Mouse (Mus musculus) ES-E14 (cell line): ENCODE results near the gene Rnf144b. TPM values are rescaled to one million over a fixed set of nuclear protein-coding genes. Genes with fewer than 3 reads are reported as not detected.

Source experiments
- DNase-seq: peaks from one replicate; pipeline ENCODE4 v3.0.0-alpha.2; 2013; ENCODE audit warnings: low read depth, low spot score
- H3K27ac ChIP-seq: 2 replicates; pipeline ENCODE4 v1.5.1; 2012; ENCODE audit warnings: low read depth, mild to moderate bottlenecking, low read length, moderate library complexity, mixed read lengths; ENCODE audit not compliant: poor library complexity, insufficient read depth, severe bottlenecking
- H3K36me3 ChIP-seq: 2 replicates; pipeline ENCODE4 v1.6.1; 2012; ENCODE audit warnings: mild to moderate bottlenecking, low read length, moderate library complexity, mixed read lengths; ENCODE audit not compliant: control insufficient read depth, poor library complexity, insufficient read depth, severe bottlenecking
- H3K4me1 ChIP-seq, 2 experiments: fragments of 150-350 bp in 1 of 2; sonication (generic) in 1 of 2; 2 replicates each; pipeline ENCODE4 v1.6.1; 2012; ENCODE audit warnings: low read length in 2 of 2, mild to moderate bottlenecking in 1 of 2, mixed read lengths in 1 of 2; ENCODE audit not compliant: control insufficient read depth in 2 of 2, insufficient read depth in 2 of 2, poor library complexity in 1 of 2
- H3K4me3 ChIP-seq, 2 experiments: fragments of 150-350 bp in 1 of 2; sonication (generic) in 1 of 2; 2 replicates each; pipeline ENCODE4 v1.5.1; 2012; ENCODE audit warnings: low read length in 2 of 2, low read depth in 1 of 2, mild to moderate bottlenecking in 1 of 2, mixed read lengths in 1 of 2; ENCODE audit not compliant: insufficient read depth in 1 of 2, poor library complexity in 1 of 2, severe bottlenecking in 1 of 2
- H3K9ac ChIP-seq: 2 replicates; pipeline ENCODE4 v1.6.1; 2012; ENCODE audit warnings: low read depth, mild to moderate bottlenecking, low read length, mixed read lengths; ENCODE audit not compliant: poor library complexity, insufficient read depth, severe bottlenecking
- H3K9me3 ChIP-seq: fragments of 150-350 bp; sonication (generic); 2 replicates; pipeline ENCODE4 v1.6.1; 2012; ENCODE audit warnings: low read depth, mild to moderate bottlenecking, low read length; ENCODE audit not compliant: control insufficient read depth, insufficient read depth
- CHD2 ChIP-seq: IDR thresholded peaks from 2 replicates; pipeline ENCODE4 v1.6.1; 2014; ENCODE audit warnings: mild to moderate bottlenecking, low read depth, low read length, inconsistent platforms
- HCFC1 ChIP-seq: IDR thresholded peaks from 2 replicates; pipeline ENCODE4 v1.6.1; 2012; ENCODE audit warnings: low read length, inconsistent platforms, borderline replicate concordance; ENCODE audit not compliant: insufficient read depth
- MAFK ChIP-seq: IDR thresholded peaks from 2 replicates; pipeline ENCODE4 v1.6.1; 2014; ENCODE audit warnings: mild to moderate bottlenecking, low read depth, low read length, inconsistent platforms; ENCODE audit not compliant: insufficient read depth
- ZC3H11A ChIP-seq: IDR thresholded peaks from 2 replicates; pipeline ENCODE4 v1.6.1; 2012; ENCODE audit warnings: low read depth, mild to moderate bottlenecking, inconsistent platforms, low read length, borderline replicate concordance
- ZNF384 ChIP-seq: IDR thresholded peaks from 2 replicates; pipeline ENCODE4 v1.6.1; 2012; ENCODE audit warnings: low read depth, low read length, inconsistent platforms
- in situ Hi-C, 2 experiments: fragments of 600-800 bp; cut with MboI; formaldehyde crosslinking; loops; one replicate each; pipeline ENCODE4 v1.15.1; 2025; ENCODE audit warnings: low sequenced_read_pairs in 2 of 2, inconsistent platforms in 1 of 2; ENCODE audit not compliant: unreplicated experiment in 2 of 2
- total RNA-seq: library from RNA; depleted of rRNA; stranded (reverse); fragments of 300-350 nt; gene quantifications from 2 replicates; pipeline ENCODE4 v1.2.3, GENCODE M21; 2012

The Rnf144b gene
- total RNA-seq, 1 experiment = 1.2 TPM

DNA sequence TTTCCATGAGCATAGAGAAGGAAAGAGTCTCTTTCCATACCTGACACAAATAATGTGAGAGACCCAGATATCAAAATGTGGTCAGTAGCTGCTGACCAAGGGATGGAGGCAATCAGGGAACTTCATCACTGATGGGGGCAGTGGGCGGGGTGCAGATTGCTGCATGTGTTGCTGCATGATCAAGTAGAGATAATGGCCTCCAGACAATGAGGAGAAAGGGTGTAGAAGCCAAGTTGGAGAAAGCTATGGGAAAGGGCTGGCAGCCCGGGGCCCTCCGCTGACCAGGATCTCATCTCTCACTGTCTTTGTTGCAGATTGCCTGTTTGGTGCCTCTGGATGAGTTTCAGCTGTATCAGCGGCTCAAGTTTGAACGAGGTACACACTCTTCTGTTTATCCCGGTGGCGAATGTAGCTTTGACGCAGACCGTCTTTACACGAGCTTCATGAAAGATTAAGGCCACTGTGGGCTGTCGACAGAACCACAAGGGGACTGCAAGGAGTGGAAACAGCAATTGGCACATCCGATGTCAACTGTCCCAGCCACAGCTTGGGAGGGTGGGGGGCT lies 106.3 kb downstream of the Rnf144b start:
- in situ Hi-C loops = no loop called here
- TF ChIP-seq HCFC1 (no peak), CHD2 (no peak), MAFK (no peak), ZC3H11A (no peak), ZNF384 (no peak)
- no peak for DNase-seq

DNA sequence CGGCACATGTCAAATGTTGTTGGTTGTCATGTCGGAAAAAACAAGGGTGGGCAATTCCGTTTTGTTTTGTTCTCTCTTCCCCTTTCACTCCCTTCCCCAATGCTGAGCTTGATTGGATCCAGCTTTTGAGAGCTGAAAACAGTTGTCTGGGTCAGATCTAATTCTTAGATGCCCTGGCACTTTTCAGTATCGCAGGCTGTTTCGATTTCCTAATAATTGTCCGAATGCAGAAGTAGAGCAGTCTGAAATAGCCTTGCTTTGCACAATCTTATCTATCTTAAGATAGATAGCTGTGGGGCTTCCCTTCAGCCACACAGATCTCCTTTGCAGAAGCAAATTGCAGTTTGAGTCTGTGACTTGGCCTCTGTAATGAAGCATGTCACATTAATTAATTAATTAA lies 109.7 kb downstream of the Rnf144b start:
- Histone ChIP-seq H3K4me1 (no peaks in the 10 kb centered on the region), H3K9ac (no peak overlapping the region), H3K9me3 (no peaks in the 10 kb centered on the region), H3K36me3 (no peaks in the 10 kb centered on the region), H3K4me3 (no peak overlapping the region), H3K27ac (no peak overlapping the region)
- no peak for DNase-seq
- in situ Hi-C loops = no loop called here
- no peak for TF ChIP-seq CHD2
- no peak for TF ChIP-seq ZNF384
- TF ChIP-seq MAFK = no peak
- TF ChIP-seq HCFC1 = no peak
- TF ChIP-seq ZC3H11A = no peak

More for the DNA sequence above, 106.3 kb downstream of the Rnf144b start:
- Histone ChIP-seq H3K36me3 (no peaks in the 10 kb centered on the region), H3K9me3 (no peaks in the 10 kb centered on the region), H3K9ac (no peak overlapping the region; the same call in 1 of the 2 replicates), H3K27ac (no peak overlapping the region), H3K4me1 (peaks cover 0 to 9% of the 10 kb centered on the region in 2 experiments; a peak in 1 of 4 replicates), H3K4me3 (no peak overlapping the region)

DNA sequence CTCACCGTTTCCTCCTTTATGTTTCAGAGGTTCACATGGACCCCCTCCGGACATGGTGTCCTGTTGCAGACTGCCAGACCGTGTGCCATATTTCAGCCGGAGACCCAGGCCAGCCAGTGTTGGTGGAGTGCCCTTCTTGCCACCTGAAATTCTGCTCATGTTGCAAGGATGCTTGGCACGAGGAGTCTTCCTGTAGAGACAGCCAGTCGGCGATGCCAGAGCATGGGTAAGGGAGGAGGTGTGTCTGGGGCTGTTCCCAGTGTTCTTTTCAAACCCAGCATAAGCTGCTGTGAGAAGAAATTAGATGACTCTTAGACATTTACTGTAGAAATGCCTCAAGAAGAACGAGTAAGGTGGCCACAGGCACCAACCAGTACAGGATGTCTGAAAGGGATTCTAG lies 114.9 kb downstream of the Rnf144b start:
- no peak for TF ChIP-seq CHD2
- TF ChIP-seq ZC3H11A = no peak
- TF ChIP-seq HCFC1 = no peak
- Histone ChIP-seq H3K9ac (no peak overlapping the region), H3K4me3 (no peak overlapping the region), H3K4me1 (no peaks in the 10 kb centered on the region), H3K27ac (no peak overlapping the region), H3K9me3 (no peaks in the 10 kb centered on the region), H3K36me3 (no peaks in the 10 kb centered on the region)
- in situ Hi-C loops = no loop called here
- no peak for DNase-seq

DNA sequence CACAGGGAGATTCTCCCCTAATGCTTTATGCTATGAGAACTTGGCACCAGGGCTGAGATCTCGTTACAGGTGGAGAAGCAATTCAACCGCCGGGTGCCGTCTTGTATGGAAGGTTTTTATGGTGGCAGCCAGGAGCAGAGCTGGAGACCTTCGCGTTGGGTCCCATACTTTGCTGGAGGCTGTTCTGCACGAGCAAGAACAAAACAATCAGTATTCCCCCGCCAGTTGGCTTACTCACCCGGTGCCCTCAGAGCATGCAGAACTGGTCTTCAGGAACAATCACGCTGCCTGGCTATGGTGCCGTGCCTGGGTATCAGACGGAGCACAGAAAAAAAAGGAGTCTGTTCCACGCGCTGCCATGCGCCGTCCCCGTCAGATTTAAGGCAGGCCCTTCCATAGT lies 115.7 kb downstream of the Rnf144b start:
- in situ Hi-C loops = no loop called here
- no peaks in the 10 kb centered on the region for H3K36me3 ChIP-seq
- TF ChIP-seq MAFK = no peak
- no peak overlapping the region for H3K27ac ChIP-seq
- DNase-seq = no peak
- no peaks in the 10 kb centered on the region for H3K4me1 ChIP-seq
- no peak overlapping the region for H3K9ac ChIP-seq
- no peak overlapping the region for H3K4me3 ChIP-seq
- H3K9me3 ChIP-seq = no peaks in the 10 kb centered on the region

DNA sequence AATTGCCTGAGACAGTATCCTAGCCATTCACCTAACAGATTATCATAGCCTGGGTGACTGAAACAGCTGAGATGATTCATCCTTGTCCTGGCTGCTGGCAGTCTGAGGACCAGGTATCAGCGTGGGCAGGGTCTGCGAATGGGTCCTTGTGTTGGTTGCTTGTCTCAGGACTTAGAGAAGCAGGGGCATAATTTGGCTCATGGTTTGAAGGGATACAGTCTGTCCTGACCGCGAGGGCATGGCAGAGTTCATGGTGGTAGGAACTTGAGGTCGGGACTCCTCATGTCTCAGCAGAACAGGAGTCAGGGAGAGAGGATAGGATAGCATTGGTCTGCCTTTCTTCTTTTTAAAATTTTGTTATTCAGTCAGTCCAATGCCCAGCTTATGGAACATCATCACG lies 121.1 kb downstream of the Rnf144b start:
- in situ Hi-C loops = no loop called here
- Histone ChIP-seq H3K4me3 (no peak overlapping the region), H3K27ac (no peak overlapping the region), H3K9me3 (no peaks in the 10 kb centered on the region), H3K9ac (no peak overlapping the region), H3K4me1 (no peaks in the 10 kb centered on the region), H3K36me3 (no peaks in the 10 kb centered on the region)
- DNase-seq = no peak
- TF ChIP-seq CHD2 (no peak), ZC3H11A (no peak), HCFC1 (no peak), ZNF384 (no peak), MAFK (no peak)
